Mouse (Mus musculus): Measurements from ENCODE around the gene G3bp1. TPM values are rescaled to one million over a fixed set of nuclear protein-coding genes. Genes with fewer than 3 reads are reported as not detected.

G3bp1 gene
- polyA plus RNA-seq, 1 experiment from 2014 or later: 61.7 TPM

GRCm38 (mm10) chr11:55501955-55502531, 32.6 kb downstream of the G3bp1 start:
- ATAC-seq (ENCODE audit: insufficient read depth): no peak
- Histone ChIP-seq H3K9me3 (replicated peaks) (no peaks in the 10 kb centered on the region), H3K36me3 (replicated peaks) (peaks cover 56% of the 10 kb centered on the region), H3K27me3 (no peaks in the 10 kb centered on the region), H3K9ac (no peak overlapping the region), H3K4me3 (replicated peaks) (no peak overlapping the region), H3K27ac (replicated peaks) (no peak overlapping the region), H3K4me2 (no peak overlapping the region), H3K4me1 (replicated peaks) (no peaks in the 10 kb centered on the region)
- 83% methylated on average over 8 of the region's 8 CpGs for WGBS (ENCODE audit: insufficient replicate concordance)

GRCm38 (mm10) chr11:55502886-55503285, 33.4 kb downstream of the G3bp1 start:
- Histone ChIP-seq H3K27me3 (no peaks in the 10 kb centered on the region), H3K36me3 (replicated peaks) (peaks cover 48% of the 10 kb centered on the region), H3K4me3 (replicated peaks) (no peak overlapping the region), H3K27ac (replicated peaks) (no peak overlapping the region), H3K4me2 (no peak overlapping the region), H3K4me1 (replicated peaks) (no peaks in the 10 kb centered on the region), H3K9ac (no peak overlapping the region), H3K9me3 (replicated peaks) (no peaks in the 10 kb centered on the region)
- ATAC-seq (ENCODE audit: insufficient read depth): no peak
- 55% methylated on average over 5 of the region's 5 CpGs for WGBS (ENCODE audit: insufficient replicate concordance)

- Histone ChIP-seq H3K4me2 (no peak overlapping the region), H3K4me3 (replicated peaks) (no peak overlapping the region), H3K4me1 (replicated peaks) (no peaks in the 10 kb centered on the region), H3K9me3 (replicated peaks) (no peaks in the 10 kb centered on the region), H3K27me3 (no peaks in the 10 kb centered on the region), H3K27ac (replicated peaks) (no peak overlapping the region), H3K36me3 (replicated peaks) (peaks cover 24% of the 10 kb centered on the region), H3K9ac (no peak overlapping the region)
- ATAC-seq (ENCODE audit: insufficient read depth): no peak
- 72% methylated on average over 3 of the region's 3 CpGs for WGBS (ENCODE audit: insufficient replicate concordance)
Measured at GRCm38 (mm10) chr11:55505485-55505884, 36.0 kb downstream of the G3bp1 start.

GRCm38 (mm10) chr11:55511374-55511773, 41.9 kb downstream of the G3bp1 start:
- no peak overlapping the region for H3K4me2 ChIP-seq
- no peak overlapping the region for H3K27ac ChIP-seq (replicated peaks)
- H3K9me3 ChIP-seq (replicated peaks): no peaks in the 10 kb centered on the region
- H3K36me3 ChIP-seq (replicated peaks): no peaks in the 10 kb centered on the region
- no peak overlapping the region for H3K4me3 ChIP-seq (replicated peaks)
- no peak overlapping the region for H3K9ac ChIP-seq
- H3K27me3 ChIP-seq: no peaks in the 10 kb centered on the region
- ATAC-seq (ENCODE audit: insufficient read depth): no peak
- H3K4me1 ChIP-seq (replicated peaks): no peaks in the 10 kb centered on the region
- WGBS (ENCODE audit: insufficient replicate concordance): 49% methylated on average over 5 of the region's 5 CpGs

- WGBS (ENCODE audit: insufficient replicate concordance): 25% methylated on average over 5 of the region's 5 CpGs
- H3K36me3 ChIP-seq (replicated peaks): no peaks in the 10 kb centered on the region
- no peak overlapping the region for H3K9ac ChIP-seq
- H3K4me1 ChIP-seq (replicated peaks): no peaks in the 10 kb centered on the region; the same call in 1 of the 2 replicates
- H3K4me2 ChIP-seq: no peak overlapping the region
- no peak for ATAC-seq (ENCODE audit: insufficient read depth)
- H3K4me3 ChIP-seq (replicated peaks): no peak overlapping the region
- no peaks in the 10 kb centered on the region for H3K9me3 ChIP-seq (replicated peaks)
- no peak overlapping the region for H3K27ac ChIP-seq (replicated peaks)
- no peaks in the 10 kb centered on the region for H3K27me3 ChIP-seq
Measured at GRCm38 (mm10) chr11:55517666-55518065, 48.2 kb downstream of the G3bp1 start.

GRCm38 (mm10) chr11:55518806-55519674, 49.6 kb downstream of the G3bp1 start:
- 3% methylated on average over 9 of the region's 9 CpGs for WGBS (ENCODE audit: insufficient replicate concordance)
- H3K4me1 ChIP-seq (replicated peaks): no peaks in the 10 kb centered on the region; the same call in 1 of the 2 replicates
- H3K27ac ChIP-seq (replicated peaks): no peak overlapping the region
- no peaks in the 10 kb centered on the region for H3K36me3 ChIP-seq (replicated peaks)
- no peaks in the 10 kb centered on the region for H3K9me3 ChIP-seq (replicated peaks)
- no peak overlapping the region for H3K9ac ChIP-seq
- no peak overlapping the region for H3K4me2 ChIP-seq
- ATAC-seq (ENCODE audit: insufficient read depth): no peak
- no peaks in the 10 kb centered on the region for H3K27me3 ChIP-seq
- H3K4me3 ChIP-seq (replicated peaks): no peak overlapping the region

- Histone ChIP-seq H3K36me3 (replicated peaks) (no peaks in the 10 kb centered on the region), H3K4me2 (no peak overlapping the region), H3K4me1 (replicated peaks) (no peaks in the 10 kb centered on the region), H3K9ac (no peak overlapping the region), H3K27ac (replicated peaks) (no peak overlapping the region), H3K4me3 (replicated peaks) (no peak overlapping the region), H3K27me3 (no peaks in the 10 kb centered on the region), H3K9me3 (replicated peaks) (no peaks in the 10 kb centered on the region)
- 21% methylated on average over 7 of the region's 7 CpGs for WGBS (ENCODE audit: insufficient replicate concordance)
- ATAC-seq (ENCODE audit: insufficient read depth): no peak
Measured at GRCm38 (mm10) chr11:55530741-55531140, 61.3 kb downstream of the G3bp1 start.

GRCm38 (mm10) chr11:55533378-55533777, 63.9 kb downstream of the G3bp1 start:
- no peaks in the 10 kb centered on the region for H3K27me3 ChIP-seq
- no peak overlapping the region for H3K4me3 ChIP-seq (replicated peaks)
- no peaks in the 10 kb centered on the region for H3K9me3 ChIP-seq (replicated peaks)
- H3K36me3 ChIP-seq (replicated peaks): no peaks in the 10 kb centered on the region
- no peak overlapping the region for H3K27ac ChIP-seq (replicated peaks)
- no peaks in the 10 kb centered on the region for H3K4me1 ChIP-seq (replicated peaks)
- no peak overlapping the region for H3K4me2 ChIP-seq
- WGBS (ENCODE audit: insufficient replicate concordance): 61% methylated on average over 5 of the region's 5 CpGs
- no peak overlapping the region for H3K9ac ChIP-seq
- no peak for ATAC-seq (ENCODE audit: insufficient read depth)

GRCm38 (mm10) chr11:55534766-55535165, 65.3 kb downstream of the G3bp1 start:
- Histone ChIP-seq H3K27me3 (no peaks in the 10 kb centered on the region), H3K4me2 (no peak overlapping the region), H3K9ac (no peak overlapping the region), H3K4me1 (replicated peaks) (no peaks in the 10 kb centered on the region), H3K27ac (replicated peaks) (no peak overlapping the region), H3K4me3 (replicated peaks) (no peak overlapping the region), H3K9me3 (replicated peaks) (no peaks in the 10 kb centered on the region), H3K36me3 (replicated peaks) (no peaks in the 10 kb centered on the region)
- ATAC-seq (ENCODE audit: insufficient read depth): no peak
- WGBS (ENCODE audit: insufficient replicate concordance): 30% methylated on average over 2 of the region's 2 CpGs

- H3K27ac ChIP-seq (replicated peaks): no peak overlapping the region
- no peak overlapping the region for H3K4me3 ChIP-seq (replicated peaks)
- H3K27me3 ChIP-seq: no peaks in the 10 kb centered on the region
- no peak overlapping the region for H3K9ac ChIP-seq
- H3K4me2 ChIP-seq: no peak overlapping the region
- no peaks in the 10 kb centered on the region for H3K9me3 ChIP-seq (replicated peaks)
- no peaks in the 10 kb centered on the region for H3K36me3 ChIP-seq (replicated peaks)
- WGBS (ENCODE audit: insufficient replicate concordance): 41% methylated on average over 7 of the region's 7 CpGs
- no peaks in the 10 kb centered on the region for H3K4me1 ChIP-seq (replicated peaks)
- no peak for ATAC-seq (ENCODE audit: insufficient read depth)
Measured at GRCm38 (mm10) chr11:55542128-55542527, 72.6 kb downstream of the G3bp1 start.

GRCm38 (mm10) chr11:55542671-55543070, 73.2 kb downstream of the G3bp1 start:
- H3K4me2 ChIP-seq: no peak overlapping the region
- no peaks in the 10 kb centered on the region for H3K27me3 ChIP-seq
- H3K36me3 ChIP-seq (replicated peaks): no peaks in the 10 kb centered on the region
- ATAC-seq (ENCODE audit: insufficient read depth): no peak
- H3K4me3 ChIP-seq (replicated peaks): no peak overlapping the region
- H3K27ac ChIP-seq (replicated peaks): no peak overlapping the region
- H3K9ac ChIP-seq: no peak overlapping the region
- no peaks in the 10 kb centered on the region for H3K9me3 ChIP-seq (replicated peaks)
- H3K4me1 ChIP-seq (replicated peaks): no peaks in the 10 kb centered on the region
- 29% methylated on average over 4 of the region's 4 CpGs for WGBS (ENCODE audit: insufficient replicate concordance)

Measured in liver, embryonic 15.5 days (tissue).